Mouse (Mus musculus) left cerebral cortex, adult 9 months (tissue): ENCODE data around the gene Cyp4a32.
"Not testable (repeated sequence)": the region's sequence is repeated elsewhere in the genome, so short reads cannot be mapped to it uniquely, and the experiment has no call there.

Experiments
- DNase-seq, 2 experiments: peaks; one replicate each; pipeline ENCODE4 v3.0.0; 2022; ENCODE audit warnings: low spot score in 2 of 2

Gene Cyp4a32

DNA sequence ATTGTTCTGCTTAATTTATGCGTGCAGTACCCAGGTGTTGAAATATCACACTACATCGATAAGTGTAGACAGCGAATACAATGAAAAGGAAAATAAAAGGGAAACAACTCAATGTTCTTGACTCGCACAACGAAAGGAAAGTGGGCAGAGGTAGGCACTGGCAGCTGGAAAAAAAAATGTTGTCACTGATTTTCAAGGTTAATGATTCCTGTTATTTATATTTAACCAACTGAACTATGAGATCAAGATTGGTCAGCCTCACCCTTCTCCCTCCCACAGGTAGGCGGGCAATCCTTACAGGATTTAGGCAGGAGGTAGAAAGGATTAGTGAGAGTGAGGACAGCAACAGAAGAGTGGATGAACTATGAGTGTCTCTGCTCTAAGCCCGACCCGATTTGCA lies at the start of gene Cyp4a32:
Gene Cyp4a32 (plus strand): TSS at position 359 of the 400 bp plus-strand sequence.
- DNase-seq: not testable (repeated sequence)

DNA sequence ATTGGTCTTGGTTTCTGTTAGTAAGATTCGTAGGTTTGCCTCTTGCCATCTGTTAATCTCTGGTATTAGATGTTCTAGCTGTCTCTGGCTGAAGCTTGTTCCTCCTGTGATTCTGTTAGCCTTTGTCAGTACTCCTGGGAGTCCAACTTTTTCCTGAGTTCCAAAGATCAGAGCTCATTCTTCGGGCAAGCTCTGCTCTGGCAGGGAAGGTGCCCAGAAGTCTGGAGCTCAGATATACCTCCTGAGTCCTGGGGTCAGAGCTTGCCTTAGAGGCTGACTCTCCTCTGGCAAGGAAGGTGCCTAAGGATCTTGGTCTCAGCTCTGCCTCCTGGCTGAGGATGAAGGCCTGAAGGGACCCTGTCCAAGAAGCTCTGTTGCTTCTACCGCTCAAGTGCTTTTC lies 48.0 kb upstream of the Cyp4a32 start:
- DNase-seq: no peak

DNA sequence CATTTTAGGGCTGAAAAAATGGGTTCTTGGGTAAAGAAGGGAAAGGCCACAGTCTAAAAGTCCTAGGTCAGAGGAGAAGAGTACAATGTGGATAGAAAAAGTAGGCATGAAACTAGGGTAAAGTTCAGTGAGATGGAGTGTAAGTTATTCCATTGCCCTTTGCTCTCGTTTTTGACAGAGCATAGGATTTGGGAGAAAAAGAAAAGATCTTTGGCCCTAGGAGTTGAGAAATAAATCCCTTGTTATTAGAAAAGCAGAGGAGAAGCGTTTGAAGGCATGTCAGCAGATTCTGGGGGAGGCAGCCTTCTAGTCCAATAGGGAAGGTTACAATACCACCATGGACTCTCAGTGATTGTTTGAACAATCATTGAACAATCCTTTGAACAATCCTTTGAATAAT lies 45.3 kb upstream of the Cyp4a32 start:
- no peak for DNase-seq

DNA sequence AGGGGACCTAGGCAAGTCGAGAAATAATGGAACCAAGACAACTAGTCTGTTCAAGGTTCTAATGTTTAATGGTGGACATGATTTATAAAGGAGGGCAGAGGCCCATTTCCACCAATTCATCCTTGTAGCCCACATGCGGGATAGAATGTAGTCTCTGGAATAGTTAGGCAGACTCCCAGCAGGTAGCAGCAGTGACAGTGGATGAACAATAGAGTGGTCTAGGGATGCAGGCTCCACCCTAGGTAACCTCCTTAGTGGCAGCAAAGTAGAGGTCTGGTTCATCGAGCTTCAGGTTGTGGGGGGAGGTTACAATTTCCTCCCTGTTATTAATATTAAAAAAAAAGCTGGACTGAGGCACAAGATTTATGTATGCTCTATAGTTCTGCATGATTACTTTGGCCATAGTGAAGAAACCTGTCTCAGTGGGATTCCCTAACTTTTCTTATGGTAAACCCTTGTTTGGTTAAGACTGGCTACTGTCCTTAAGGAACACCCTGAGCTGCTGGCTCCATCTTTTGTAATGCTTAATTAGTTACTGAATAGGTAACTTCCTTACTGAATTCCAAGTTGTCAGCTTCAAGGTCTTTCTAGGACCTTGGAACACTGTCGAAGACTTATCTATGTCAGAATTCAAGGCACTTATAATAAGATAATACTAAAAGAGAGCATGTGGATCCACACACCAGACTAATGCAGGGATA lies 42.8 kb upstream of the Cyp4a32 start:
- DNase-seq: no peak

DNA sequence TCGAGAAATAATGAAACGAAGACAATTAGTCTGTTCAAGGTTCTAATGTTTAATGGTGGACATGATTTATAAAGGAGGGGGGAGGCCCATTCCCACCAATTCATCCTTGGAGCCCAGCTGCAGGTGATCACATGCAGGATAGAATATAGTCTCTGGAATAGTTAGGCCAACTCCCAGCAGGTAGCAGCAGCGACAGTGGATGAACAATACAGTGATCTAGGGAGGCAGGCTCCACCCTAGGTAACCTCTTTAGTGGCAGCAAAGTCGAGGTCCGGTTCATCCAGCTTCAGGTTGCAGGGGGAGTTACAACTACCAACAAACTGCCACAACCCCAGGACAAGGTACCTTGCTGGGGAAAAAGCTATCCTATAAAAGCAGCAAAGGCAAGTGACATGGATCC lies 39.5 kb upstream of the Cyp4a32 start:
- DNase-seq: not testable (repeated sequence)

DNA sequence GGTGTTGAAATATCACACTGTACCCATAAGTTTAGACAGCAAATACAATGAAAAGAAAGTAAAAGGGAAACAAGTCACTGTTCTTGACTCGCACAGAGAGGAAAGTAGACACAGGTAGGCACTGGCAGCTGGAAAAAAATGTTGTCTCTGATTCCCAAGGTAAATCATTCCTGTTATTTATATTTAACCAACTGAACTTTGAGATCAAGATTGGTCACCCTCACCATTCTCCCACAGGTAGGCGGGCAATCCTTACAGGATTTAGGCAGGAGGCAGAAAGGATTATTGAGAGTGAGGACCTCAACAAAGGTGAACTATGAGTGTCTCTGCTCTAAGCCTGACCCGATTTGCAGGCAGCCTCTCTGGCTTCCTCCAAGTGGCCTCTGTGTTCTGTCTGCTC lies 37.4 kb upstream of the Cyp4a32 start, which contains the start of gene Cyp4a31:
Gene Cyp4a31 (plus strand): TSS at position 249 of the 400 bp plus-strand sequence.
- DNase-seq: no peak

DNA sequence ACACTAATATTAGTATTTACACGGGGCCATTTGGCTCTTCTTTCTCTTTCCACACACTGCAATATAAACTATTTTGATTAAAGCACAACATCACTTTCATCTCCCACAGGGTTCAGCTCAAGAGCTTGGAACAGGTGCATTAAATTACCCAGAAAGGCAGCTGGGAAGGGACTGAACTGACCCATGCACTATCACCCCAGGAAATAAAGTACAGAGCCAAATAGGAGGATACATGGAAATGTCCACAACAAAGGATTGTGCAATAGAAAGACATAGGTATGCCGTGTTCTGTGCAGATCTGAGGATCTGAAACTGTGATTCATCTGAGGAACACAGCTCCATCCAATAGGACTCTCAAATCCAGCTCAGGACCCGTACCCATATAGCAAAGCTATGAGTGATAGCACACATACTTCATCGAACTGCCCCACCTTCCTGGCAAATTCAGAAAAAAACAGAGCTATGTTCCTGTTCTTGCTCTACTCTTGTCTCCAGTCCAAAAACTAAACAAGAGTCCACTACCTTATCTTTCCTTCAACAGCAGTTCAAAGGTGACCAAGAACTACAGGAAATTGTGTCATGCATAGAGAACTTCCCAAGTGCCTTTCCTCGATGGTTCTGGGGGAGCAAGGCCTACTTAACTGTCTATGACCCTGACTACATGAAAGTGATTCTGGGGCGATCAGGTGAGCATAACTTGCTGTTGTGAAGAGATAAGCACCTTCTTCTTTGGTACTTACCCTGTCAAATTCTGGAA lies 36.1 kb upstream of the Cyp4a32 start:
- DNase-seq: not testable (repeated sequence)

DNA sequence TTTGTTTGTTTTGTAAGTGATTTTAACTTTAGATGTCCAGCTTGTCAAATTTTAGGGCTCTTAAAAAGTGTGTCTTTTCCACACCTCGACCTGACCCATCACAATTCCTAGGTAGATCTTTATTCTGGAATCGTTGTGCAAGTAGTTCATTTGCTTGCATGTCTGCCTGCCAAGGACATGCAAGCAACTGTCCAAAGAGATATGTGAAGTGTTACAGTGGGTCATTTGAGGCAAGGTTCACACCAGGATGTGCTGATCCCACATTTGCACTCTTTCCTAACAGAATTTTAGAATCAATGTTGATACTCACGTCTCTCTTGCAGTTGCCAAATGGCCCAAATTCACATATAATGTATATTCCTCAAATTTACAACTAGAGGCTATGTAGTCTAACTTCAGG lies 25.5 kb upstream of the Cyp4a32 start:
- no peak for DNase-seq

DNA sequence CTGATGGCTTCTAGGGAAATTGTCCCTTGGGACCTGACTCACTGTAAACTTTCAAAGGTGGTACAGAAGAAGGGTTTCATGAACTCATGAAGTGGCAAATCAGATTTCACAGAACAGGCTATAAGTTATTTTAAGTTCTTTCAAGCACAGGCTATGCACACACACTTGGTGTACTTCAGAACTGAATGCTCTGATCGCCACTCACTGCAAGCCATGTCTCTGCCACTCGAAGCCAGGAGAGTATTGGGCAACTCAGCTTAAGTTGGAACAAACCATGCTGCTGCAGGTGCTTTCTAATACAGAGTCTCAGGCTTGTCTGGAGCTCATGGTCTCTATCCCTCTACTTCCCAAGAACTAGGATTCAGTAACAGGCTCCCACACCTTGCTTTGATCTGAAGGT lies 25.0 kb upstream of the Cyp4a32 start:
- DNase-seq: no peak

DNA sequence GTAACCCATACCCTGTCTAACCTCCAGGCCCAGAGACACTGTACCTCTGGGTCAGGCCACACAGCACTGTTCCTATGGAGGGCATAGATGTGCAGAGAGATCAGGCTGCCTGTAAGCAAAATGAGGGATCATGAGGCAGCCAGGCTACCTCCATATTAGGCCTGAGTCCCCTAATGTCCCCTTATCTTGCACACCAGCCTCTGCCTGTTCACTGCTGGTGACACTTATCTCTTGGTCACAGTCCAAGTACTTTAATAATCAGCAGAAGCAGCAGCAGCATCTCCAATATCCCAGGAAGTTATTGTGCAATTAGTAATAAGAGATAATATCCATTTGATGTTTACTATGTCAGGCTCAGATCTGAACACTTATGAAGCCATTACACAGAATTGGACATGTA lies 17.7 kb upstream of the Cyp4a32 start:
- DNase-seq: no peak

DNA sequence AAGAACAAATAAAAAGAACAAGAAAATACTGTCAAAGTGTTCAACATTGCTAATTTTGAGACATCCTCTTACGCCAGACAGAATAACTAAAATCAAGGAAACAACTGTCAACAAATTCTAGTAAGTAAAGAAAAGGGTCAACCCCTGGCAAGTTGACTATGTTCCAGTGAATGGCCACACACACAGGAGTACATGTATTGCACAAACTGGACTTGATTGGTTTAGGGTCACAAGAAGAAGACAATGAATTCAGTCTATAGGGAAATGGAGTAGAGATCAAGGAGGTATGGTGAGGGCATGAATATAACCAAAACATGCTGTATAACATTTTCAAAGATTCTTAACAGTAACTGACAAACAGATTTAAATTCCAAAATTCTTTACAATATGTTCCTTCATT lies 4.4 kb upstream of the Cyp4a32 start:
- no peak for DNase-seq

DNA sequence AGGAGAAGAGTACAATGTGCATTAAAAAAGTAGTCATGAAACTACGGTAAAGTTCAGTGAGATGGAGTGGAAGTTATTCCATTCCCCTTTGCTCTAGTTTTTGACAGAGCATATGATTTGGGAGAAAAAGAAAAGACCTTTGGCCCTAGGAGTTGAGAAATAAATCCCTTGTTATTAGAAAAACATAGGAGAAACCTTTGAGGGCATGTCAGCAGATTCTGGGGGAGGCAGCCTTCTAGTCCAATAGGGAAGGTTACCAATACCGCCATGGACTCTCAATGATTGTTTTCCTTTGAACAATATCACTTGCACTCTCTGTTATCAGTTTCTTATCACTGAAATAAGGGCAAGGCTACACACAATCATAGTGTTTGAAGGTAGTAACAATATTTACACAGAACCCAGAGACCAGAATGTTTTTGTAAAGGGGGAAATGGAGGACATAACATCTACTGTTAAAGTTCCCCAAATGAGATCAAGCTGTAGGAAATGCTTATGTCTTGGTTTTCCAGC lies 3.9 kb upstream of the Cyp4a32 start:
- DNase-seq: no peak

DNA sequence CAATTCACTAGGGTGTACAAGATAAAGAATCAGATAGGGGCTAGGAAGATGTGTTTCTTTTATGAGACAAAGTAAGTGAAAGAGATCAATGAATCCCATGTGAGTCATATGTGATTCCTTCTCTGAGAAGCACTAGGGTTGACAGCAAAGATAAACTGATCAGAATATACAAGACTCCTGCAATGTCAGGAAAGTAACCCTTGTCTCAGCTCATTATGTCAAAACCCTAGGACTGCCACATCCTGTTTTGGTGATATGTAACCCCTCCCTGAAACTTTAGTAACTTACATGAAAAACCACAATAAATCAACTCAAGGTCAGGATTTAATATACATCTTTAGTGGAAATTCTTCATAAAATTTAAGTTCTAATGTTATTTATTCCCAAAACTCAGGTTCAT lies 13.2 kb downstream of the Cyp4a32 start:
- no peak for DNase-seq

DNA sequence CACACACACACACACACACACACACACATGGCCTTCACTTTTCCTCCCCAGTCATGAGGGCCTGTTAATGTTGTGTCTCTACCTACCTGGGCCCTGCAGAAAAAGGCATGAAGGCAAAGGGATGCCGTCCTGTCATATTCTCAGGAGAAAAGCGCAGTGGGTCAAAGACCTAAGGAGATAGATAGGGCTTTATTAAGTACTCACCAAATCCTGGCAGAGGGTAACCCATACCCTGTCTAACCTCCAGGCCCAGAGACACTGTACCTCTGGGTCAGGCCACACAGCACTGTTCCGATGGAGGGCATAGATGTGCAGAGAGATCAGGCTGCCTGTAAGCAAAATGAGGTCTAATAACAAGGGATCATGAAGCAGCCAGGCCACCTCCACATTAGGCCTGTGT lies 24.8 kb downstream of the Cyp4a32 start:
- not testable (repeated sequence) for DNase-seq

DNA sequence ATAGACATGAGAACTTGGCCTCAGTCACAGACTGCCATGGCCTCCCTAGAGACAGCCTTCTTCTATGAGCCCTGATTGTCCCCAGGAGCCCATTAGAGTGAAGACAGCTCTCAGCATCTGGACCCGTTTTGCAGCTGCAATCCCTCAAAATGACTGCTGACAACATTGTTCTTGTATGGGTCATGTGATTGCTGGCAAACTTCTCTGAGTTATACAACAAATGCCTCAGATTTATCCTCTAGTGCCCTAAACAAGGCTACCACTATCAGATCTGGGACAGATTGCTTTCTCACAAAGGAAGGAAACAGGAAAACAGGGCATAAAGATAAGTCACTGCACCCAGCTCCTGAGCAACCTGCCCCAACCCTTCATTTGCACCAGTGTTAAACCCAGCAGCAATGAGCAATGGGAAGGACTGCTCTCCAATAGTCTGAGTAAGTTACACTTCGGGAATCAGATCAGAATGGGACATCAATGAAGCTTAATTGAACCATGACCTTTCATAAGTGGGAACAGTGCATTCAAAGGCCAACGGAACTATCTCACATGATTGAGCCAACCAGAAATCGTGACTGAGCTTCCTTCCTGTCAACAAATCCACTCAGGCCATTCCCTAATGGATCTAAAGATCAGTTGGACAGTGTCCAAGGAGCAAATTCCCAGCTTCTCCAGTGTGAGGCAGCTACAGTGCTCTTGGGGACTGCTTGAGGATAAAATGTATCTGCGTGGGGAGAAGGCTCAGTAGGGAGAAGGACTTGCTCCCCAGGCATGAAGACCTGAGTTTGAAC lies 42.4 kb downstream of the Cyp4a32 start:
- DNase-seq: no peak

DNA sequence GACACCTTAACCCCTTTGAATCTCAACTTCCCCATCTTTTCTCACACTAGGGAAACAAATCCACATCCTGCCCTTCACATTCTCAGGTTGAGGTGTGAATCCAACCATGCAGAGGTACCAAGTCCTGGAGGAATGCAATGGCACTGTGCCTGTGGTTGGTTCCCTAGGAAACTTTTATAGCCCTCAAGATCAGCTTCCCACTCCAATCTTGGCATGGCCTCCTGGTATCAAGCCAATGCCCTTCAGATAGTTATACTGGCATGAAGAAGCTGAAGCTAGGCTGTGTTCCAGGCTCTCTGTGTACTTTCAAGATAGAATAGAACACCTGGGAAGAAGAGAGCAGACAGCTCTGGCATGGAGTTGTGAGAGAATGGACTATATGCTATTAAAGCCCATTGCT lies 44.6 kb downstream of the Cyp4a32 start:
- DNase-seq: no peak

DNA sequence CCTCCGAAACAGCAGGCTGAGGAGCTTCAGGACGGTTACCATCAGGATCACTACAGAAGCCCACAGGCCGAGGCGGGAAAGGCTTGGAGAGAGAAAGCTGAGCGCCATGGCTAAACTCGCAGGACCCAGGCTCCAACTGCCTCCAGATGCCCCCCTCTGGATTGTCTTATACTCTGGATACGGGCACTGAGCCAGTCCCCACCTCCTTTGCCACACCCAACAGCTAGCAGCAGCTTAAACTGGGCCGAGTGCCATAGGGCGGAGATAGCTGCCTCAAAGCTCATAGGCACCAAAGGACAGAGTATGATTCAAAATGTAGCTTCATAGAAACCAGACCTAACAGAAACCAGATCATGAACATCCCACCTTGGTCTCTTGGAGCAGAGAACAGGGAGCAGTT lies 46.8 kb downstream of the Cyp4a32 start, which contains the start of gene Cyp4b1:
Gene Cyp4b1 (minus strand): TSS at position 144 of the 400 bp plus-strand sequence.
- DNase-seq: no peak

DNA sequence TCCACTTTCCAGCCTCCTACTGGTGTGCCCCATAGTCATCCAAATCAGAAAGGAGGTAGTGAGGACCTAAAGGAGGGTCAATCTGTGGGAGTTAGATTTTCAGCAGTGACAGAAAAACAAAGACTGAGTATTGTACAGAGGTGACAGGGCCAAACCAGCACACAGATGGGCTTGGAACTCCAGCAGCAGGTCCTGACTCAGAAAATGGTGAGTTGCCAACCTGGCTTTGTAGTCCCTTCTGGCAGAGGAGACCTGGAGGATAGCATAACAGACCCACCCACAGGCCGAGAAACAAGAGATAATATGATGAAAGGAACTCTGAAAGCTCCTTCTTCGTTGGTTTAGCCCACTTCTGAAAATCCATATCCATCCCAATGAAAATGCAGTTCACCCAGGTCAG lies 48.0 kb downstream of the Cyp4a32 start:
- no peak for DNase-seq

DNA sequence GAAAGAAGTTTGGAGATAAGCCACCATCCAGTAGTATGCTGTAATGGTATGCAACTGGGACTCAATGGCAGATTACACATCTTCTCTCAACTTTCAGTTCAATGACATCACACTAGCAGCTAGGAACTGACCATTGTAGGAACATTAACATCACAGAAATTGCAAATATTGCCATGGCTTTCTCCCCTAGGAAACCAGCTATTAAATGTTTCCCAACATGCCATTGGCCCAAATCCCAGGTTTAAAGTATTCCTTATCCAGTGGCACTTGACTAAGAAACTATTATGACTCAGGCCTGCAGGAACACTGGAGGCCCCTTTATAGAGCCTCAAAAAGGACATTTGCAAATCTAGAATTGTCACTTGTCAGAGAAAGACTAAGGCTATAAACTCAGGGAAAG lies 48.6 kb downstream of the Cyp4a32 start:
- DNase-seq: no peak

DNA sequence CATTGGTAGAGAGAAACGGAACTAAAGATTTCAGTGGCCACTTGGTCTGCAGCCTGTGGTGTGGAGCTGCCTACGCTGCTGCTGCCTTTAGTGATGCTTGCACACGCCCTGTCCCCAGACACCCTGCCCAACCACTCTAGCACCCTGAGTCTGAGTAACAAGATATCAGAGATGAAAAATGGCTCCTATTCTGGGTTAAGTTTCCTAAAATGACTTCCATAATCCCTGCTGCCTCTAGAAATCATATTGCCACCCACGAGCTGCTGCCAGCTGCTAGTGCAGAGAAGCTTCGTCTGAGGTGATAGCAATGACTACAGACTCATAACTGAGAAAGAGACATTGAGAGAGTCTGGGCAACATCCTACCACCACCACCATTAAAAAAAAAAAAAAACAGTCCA lies 50.1 kb downstream of the Cyp4a32 start:
- DNase-seq: peak; percentile 32 to 65

DNA sequence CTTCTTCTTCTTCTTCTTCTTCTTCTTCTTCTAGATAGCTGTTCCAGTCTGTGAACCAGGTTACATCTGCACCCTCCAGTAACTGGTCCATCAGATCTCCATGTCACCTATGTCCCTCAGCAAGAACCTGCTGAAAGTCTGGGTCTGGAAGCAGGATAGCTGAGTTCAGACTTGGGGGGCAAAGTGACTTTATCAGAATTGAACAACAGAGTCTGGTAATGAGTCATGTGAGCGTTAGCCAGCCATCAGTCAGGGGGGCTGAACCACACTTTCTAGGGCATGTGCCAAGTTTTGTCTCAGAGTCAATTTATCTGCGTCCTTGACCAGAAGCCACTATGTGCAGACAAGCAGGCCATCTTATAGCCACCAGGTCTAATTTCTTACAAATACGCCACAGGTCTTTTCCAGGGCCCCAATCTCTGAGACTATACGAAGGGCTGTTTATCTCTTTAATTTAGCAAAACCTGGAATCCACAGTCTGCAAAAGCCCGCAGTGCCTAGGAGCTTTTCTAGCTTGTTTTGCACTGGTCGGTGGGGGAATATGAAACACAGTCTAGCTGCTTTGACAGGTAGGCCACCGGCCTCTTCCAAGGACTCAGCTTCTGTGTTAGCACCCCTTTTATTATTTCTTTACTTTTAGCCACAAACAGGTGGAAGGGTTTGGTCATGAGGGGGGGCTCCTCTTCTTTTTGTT lies 55.2 kb downstream of the Cyp4a32 start:
- DNase-seq: not testable (repeated sequence)

DNA sequence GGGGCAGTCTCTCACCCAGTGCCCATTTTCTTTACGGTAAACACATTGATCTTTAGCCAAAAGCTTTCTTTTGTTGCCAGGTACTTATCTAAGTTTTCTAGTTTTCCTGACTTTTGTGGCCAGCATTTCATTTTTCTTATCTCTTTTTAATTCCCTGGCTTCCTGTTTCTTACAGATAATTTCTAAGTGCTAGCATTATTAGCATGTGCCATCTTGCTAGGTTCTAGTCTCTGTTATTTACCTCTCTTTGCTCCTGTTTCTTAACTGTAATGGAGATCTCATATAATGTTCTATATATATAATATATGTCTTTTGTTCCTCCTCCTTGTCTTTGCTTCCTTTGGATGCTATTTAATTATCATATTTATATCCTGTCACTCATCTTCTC lies 55.8 kb downstream of the Cyp4a32 start:
- not testable (repeated sequence) for DNase-seq
